Mouse (Mus musculus): ENCODE data around the gene Olfr118.
"Not testable (repeated sequence)": the region's sequence is repeated elsewhere in the genome, so short reads cannot be mapped to it uniquely, and the experiment has no call there.

Gene Olfr118

DNA sequence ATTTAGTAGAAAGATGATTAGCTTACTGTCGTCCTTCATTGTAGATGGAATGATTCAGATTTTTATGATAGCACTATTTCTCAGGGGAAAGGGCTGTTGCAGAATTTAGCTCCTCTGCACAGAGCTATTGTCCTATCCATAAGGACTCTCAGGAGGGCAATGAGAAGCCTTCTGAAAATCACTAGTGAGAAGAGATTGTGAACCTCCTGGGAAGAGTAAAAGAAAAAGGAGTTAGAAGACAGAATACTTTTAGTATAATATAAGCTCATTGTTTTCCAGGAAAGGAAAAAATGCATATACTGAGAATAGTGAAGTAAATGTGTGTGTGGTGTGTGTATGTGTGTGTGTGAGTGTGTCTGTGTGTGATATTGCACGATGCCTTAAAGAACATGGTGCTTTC, at the start of gene Olfr118:
Olfr118 (plus strand) TSS at position 301 of the 400 bp plus-strand sequence.
- DNase-seq: no peak

- no peak for DNase-seq
Measured at GRCm38 (mm10) chr17:37627009-37627408, 39.8 kb upstream of the Olfr118 start, which contains the start of the genes Olfr115 and Olfr116. Gene Olfr115 (minus strand): TSS chr17:37627109. Gene Olfr116 (minus strand): TSS chr17:37627199.

DNA sequence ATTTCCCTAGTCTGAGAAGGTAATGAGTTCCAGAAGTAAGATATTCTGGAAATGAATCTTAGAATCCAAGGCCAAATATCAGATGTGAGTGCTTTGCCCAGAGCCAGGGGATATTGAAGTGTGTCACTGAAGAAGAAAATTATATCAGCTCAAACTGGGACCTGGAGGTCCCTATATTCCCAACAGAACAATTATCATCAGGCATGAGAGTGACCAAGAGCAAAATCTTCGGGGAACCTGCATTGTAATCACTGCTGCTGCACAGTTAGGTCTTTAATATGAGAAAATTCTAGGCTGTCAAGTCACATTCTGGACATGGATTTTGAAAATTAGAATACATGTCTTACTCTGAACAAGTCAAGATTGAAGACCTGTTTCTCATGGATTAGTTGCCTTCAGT, 3.1 kb upstream of the Olfr118 start, which contains the start of gene Olfr117:
Olfr117 (minus strand) TSS at position 101 of the 400 bp plus-strand sequence.
- no peak for DNase-seq

DNA sequence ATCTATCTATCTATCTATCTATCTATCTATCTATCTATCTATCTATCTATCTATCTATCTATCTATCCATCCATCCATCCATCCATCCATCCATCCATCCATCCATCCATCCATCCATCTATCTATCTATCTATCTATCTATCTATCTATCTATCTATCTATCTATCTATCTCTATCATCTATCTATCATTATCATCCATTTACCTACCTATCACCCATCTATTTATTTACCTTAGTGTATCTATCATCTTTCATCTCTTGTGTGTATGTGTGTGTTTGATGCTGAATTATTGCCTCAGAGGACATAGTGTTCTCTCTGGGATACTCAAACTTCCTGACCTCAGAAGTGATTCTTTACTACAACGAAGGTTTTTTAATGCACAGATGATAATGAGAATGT, 29.5 kb downstream of the Olfr118 start, which contains the start of gene Olfr119:
Olfr119 (plus strand) TSS at position 301 of the 400 bp plus-strand sequence.
- DNase-seq: not testable (repeated sequence)

GRCm38 (mm10) chr17:37721508-37721907, 54.7 kb downstream of the Olfr118 start, which contains the start of gene Olfr120:
Gene Olfr120 (plus strand): TSS chr17:37721808.
- no peak for DNase-seq
